Mouse (Mus musculus) embryo, embryonic 11 days (tissue): ENCODE data around the gene Enpep.
A peak's percentile ranks its signal among the peaks of the same experiment; 100 is the strongest.

Experiments
- DNase-seq: peaks from one replicate; pipeline ENCODE4 v3.0.0-alpha.2; 2015

Gene Enpep

GRCm38 (mm10) chr3:129311951-129312350 is 20.6 kb downstream of the Enpep start:
- DNase-seq: no peak

- no peak for DNase-seq
These were observed 22.6 kb downstream of the Enpep start for GRCm38 (mm10) chr3:129309926-129310325.

- no peak for DNase-seq
These were observed 23.6 kb downstream of the Enpep start for GRCm38 (mm10) chr3:129308876-129309275.

GRCm38 (mm10) chr3:129308102-129308752 is 24.3 kb downstream of the Enpep start:
- peak; percentile 91 for DNase-seq

- peak; percentile 87 for DNase-seq
These were observed 28.6 kb downstream of the Enpep start for GRCm38 (mm10) chr3:129303941-129304340.

GRCm38 (mm10) chr3:129299874-129300273 is 32.6 kb downstream of the Enpep start:
- peak; percentile 68 for DNase-seq

- no peak for DNase-seq
These were observed 33.9 kb downstream of the Enpep start for GRCm38 (mm10) chr3:129298606-129299005.

GRCm38 (mm10) chr3:129296994-129297393 is 35.5 kb downstream of the Enpep start:
- DNase-seq: no peak

- no peak for DNase-seq
These were observed 36.6 kb downstream of the Enpep start for GRCm38 (mm10) chr3:129295883-129296282.

- DNase-seq: no peak
These were observed 43.0 kb downstream of the Enpep start for GRCm38 (mm10) chr3:129289536-129289935.

- DNase-seq: no peak
These were observed 45.4 kb downstream of the Enpep start for GRCm38 (mm10) chr3:129287140-129287539.

GRCm38 (mm10) chr3:129286426-129286825 is 46.1 kb downstream of the Enpep start:
- DNase-seq: no peak

- DNase-seq: no peak
These were observed 48.2 kb downstream of the Enpep start for GRCm38 (mm10) chr3:129284326-129284725.

GRCm38 (mm10) chr3:129279441-129279840 is 53.1 kb downstream of the Enpep start:
- no peak for DNase-seq

- no peak for DNase-seq
These were observed 59.2 kb downstream of the Enpep start for GRCm38 (mm10) chr3:129273156-129273831.

- peak; percentile 33 for DNase-seq
These were observed 62.5 kb downstream of the Enpep start for GRCm38 (mm10) chr3:129270044-129270443.

GRCm38 (mm10) chr3:129268886-129269683 is 63.4 kb downstream of the Enpep start:
- DNase-seq: no peak

- no peak for DNase-seq
These were observed 74.0 kb downstream of the Enpep start for GRCm38 (mm10) chr3:129258497-129258896.

GRCm38 (mm10) chr3:129256766-129257165 is 75.8 kb downstream of the Enpep start:
- DNase-seq: peak; percentile 30

GRCm38 (mm10) chr3:129256283-129256682 is 76.2 kb downstream of the Enpep start:
- no peak for DNase-seq

GRCm38 (mm10) chr3:129254246-129254645 is 78.3 kb downstream of the Enpep start:
- peak; percentile 5 for DNase-seq

GRCm38 (mm10) chr3:129250997-129251396 is 81.5 kb downstream of the Enpep start:
- no peak for DNase-seq

GRCm38 (mm10) chr3:129238664-129239258 is 93.8 kb downstream of the Enpep start:
- DNase-seq: peak; percentile 44
